Mouse (Mus musculus) C2C12 (cell line): ENCODE results near the gene Tap2. TPM values are rescaled to one million over a fixed set of nuclear protein-coding genes. Genes with fewer than 3 reads are reported as not detected.

ENCODE experiments used
- H3K27me3 ChIP-seq: one replicate; pipeline ENCODE4 v1.6.1; 2011; ENCODE audit not compliant: control insufficient read depth, insufficient read depth, insufficient read length
- H3K36me3 ChIP-seq: one replicate; pipeline ENCODE4 v1.6.1; 2011; ENCODE audit not compliant: control insufficient read depth, insufficient read depth
- H3K4me3 ChIP-seq: one replicate; pipeline ENCODE4 v1.5.1; 2011; ENCODE audit warnings: mild to moderate bottlenecking, control low read depth; ENCODE audit not compliant: poor library complexity, insufficient read depth, severe bottlenecking
- H3K79me2 ChIP-seq: one replicate; pipeline ENCODE4 v1.6.1; 2011; ENCODE audit not compliant: control insufficient read depth, insufficient read depth
- H3K79me3 ChIP-seq: one replicate; pipeline ENCODE4 v1.6.1; 2011; ENCODE audit warnings: low read depth, control low read depth
- H3ac ChIP-seq: one replicate; pipeline ENCODE3; 2011; ENCODE audit warnings: low read depth; ENCODE audit not compliant: control insufficient read depth, insufficient read length
- CEBPB ChIP-seq: IDR thresholded peaks from one replicate; pipeline ENCODE4 v1.6.1; 2011; ENCODE audit warnings: low read depth, mild to moderate bottlenecking, control low read depth, moderate library complexity
- CTCF ChIP-seq: IDR thresholded peaks from one replicate; pipeline ENCODE4 v1.5.1; 2011; ENCODE audit not compliant: control insufficient read depth, insufficient read depth, insufficient read length
- FOSL1 ChIP-seq: IDR thresholded peaks from one replicate; pipeline ENCODE4 v1.8.0; 2011; ENCODE audit warnings: mild to moderate bottlenecking, low read length; ENCODE audit not compliant: poor library complexity, insufficient read depth, severe bottlenecking
- MAX ChIP-seq: IDR thresholded peaks from one replicate; pipeline ENCODE4 v1.6.1; 2011; ENCODE audit warnings: mild to moderate bottlenecking, control low read depth
- MYOD1 ChIP-seq: IDR thresholded peaks from one replicate; pipeline ENCODE4 v1.6.1; 2011; ENCODE audit warnings: low read depth; ENCODE audit not compliant: control insufficient read depth, insufficient read length
- MYOG ChIP-seq: IDR thresholded peaks from one replicate; pipeline ENCODE4 v1.6.1; 2011; ENCODE audit not compliant: control insufficient read depth, insufficient read length; ENCODE audit errors: extremely low read depth
- USF1 ChIP-seq: IDR thresholded peaks from one replicate; pipeline ENCODE4 v1.6.1; 2011; ENCODE audit warnings: low read depth, mild to moderate bottlenecking, control low read depth, moderate library complexity
- polyA plus RNA-seq: library from polyadenylated mRNA; unstranded; fragments of >200 nt; fragmentation: generic; extraction: Trizol; gene quantifications from one replicate; pipeline ENCODE4 v1.2.1, GENCODE M21; 2012; ENCODE audit warnings: missing spikeins

Gene Tap2
- polyA plus RNA-seq, 1 experiment: 0.47 TPM

DNA sequence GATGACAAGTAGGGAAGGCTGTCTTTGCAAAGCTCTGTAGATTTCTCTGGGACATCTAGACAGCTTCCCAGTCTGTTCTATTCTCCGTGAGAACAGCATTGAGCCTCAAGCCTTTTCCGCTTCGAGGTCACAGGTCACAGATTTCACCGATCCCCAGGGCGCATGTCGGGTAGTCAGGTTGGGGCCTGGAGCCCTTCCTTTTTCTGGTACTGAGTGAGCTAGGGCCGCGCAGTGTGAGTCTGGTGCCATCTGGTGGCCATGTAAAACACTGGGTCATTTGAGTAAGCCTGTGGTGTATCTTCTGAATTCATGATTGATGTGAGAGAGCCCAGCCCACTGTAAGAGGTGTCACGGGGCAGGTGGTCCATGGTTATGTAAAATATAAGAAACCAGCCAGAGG, 31.6 kb downstream of the Tap2 start:
- TF ChIP-seq MYOG: no peak
- peak; percentile 47 for TF ChIP-seq CTCF
- no peak for TF ChIP-seq MYOD1
- H3K4me3 ChIP-seq: no peak overlapping the region

DNA sequence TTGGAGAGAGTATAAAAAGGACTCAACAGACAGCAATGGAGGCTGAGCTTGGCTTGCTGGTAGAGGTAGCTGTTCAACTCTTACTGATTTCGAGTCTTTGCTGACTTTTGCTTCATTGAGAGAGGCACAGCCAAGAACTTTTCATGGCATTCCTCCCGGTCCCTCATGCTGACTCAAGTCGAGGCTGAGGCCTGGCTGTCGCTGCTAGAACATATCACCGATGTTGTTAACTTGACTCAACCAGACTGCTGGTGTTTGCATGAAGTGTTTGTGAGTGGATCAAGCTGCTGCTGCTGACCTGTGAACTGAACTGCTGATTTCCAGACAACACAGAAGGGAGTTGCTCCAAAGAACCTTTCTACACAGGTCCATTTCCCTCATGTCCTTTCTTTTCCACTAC, 33.4 kb downstream of the Tap2 start:
- no peak for TF ChIP-seq FOSL1
- TF ChIP-seq CTCF: no peak
- no peak for TF ChIP-seq MYOD1
- no peak for TF ChIP-seq USF1
- no peak for TF ChIP-seq MYOG
- no peak for TF ChIP-seq MAX
- no peak for TF ChIP-seq CEBPB
- H3K79me2 ChIP-seq: no peaks in the 10 kb centered on the region
- H3K27me3 ChIP-seq: peaks cover 6% of the 10 kb centered on the region
- H3ac ChIP-seq: no peak overlapping the region
- no peaks in the 10 kb centered on the region for H3K79me3 ChIP-seq
- no peaks in the 10 kb centered on the region for H3K36me3 ChIP-seq
- no peak overlapping the region for H3K4me3 ChIP-seq

More for the DNA sequence above, 31.6 kb downstream of the Tap2 start:
- peaks cover 4% of the 10 kb centered on the region for H3K27me3 ChIP-seq
- H3ac ChIP-seq: no peak overlapping the region
- H3K79me2 ChIP-seq: no peaks in the 10 kb centered on the region
- H3K79me3 ChIP-seq: no peaks in the 10 kb centered on the region
- H3K36me3 ChIP-seq: no peaks in the 10 kb centered on the region

DNA sequence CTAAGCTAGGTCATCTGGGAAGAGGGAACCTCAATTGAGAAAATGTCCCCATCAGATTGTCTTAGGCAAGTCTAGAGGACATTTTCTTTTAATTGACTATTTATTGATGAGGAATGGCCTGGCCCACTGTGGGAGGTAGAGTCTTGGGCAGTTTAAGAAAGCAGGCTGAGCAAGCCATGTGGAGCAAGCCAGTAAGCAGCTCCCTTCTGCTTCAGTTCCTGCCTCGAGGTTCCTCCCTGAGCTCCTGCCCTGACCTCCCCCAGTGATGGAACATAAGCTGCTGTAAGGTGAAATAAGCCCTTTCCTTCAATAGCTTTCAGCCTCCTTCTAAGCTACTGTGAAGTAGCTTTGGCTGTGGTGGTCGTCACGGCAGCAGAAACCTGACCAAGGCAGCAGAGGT, 34.4 kb downstream of the Tap2 start:
- TF ChIP-seq MAX (no peak), FOSL1 (no peak), CTCF (no peak), MYOG (no peak), USF1 (no peak), MYOD1 (no peak), CEBPB (no peak)
- Histone ChIP-seq H3K79me2 (no peaks in the 10 kb centered on the region), H3K4me3 (no peak overlapping the region)

DNA sequence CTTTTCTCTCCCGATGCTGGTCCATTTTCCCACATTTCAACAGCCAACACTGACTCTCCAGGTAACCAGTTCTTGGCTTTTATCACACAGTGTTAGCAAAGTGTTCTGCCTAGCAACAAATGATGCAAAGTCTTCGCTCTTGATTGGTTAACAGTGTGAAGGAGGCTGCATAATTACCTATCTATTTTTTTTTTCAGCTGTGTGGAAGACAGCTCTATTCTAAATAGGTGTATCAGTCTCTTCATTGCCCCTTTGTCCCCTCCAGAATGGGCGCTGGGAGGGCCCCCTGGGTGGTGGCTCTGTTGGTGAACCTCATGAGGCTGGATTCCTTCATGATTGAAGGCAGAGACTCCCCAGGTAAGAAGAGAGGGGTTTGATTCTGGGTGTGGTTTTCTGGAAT, 35.4 kb downstream of the Tap2 start, which contains the start of gene H2-Ob:
Gene H2-Ob (plus strand): TSS at position 198 of the 400 bp plus-strand sequence.
- no peak for TF ChIP-seq MYOD1
- no peak within 1 kb of the TSS for H3ac ChIP-seq
- no peaks in the 10 kb centered on the region for H3K36me3 ChIP-seq
- no peak within 1 kb of the TSS for H3K4me3 ChIP-seq
- H3K27me3 ChIP-seq: peaks cover 6% of the 10 kb centered on the region
- H3K79me2 ChIP-seq: no peaks in the 10 kb centered on the region
- H3K79me3 ChIP-seq: no peaks in the 10 kb centered on the region

More for the DNA sequence above, 34.4 kb downstream of the Tap2 start:
- H3ac ChIP-seq: no peak overlapping the region
- peaks cover 6% of the 10 kb centered on the region for H3K27me3 ChIP-seq
- no peaks in the 10 kb centered on the region for H3K79me3 ChIP-seq
- no peaks in the 10 kb centered on the region for H3K36me3 ChIP-seq

DNA sequence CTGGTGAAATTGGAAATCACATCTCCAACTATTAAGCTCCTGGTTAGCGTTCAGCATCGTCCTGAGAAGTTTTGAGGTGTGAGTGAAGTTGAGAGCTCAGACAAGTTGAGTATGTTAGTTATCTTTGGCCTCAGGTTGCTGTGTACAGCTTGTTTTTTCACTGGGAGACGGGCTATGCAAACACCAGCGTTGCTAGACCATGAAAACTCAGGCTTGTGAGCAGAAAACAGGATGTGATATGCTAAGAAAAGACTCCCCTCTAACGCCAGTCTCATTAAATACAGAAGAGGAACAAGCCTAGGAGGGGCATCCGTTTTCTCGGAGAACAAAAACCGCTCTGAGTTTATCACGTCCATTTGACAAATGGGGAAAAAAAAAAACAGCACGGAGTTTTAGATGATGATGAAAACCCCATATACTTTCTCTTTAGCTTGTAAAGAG, 36.3 kb downstream of the Tap2 start:
- Histone ChIP-seq H3ac (no peak overlapping the region), H3K36me3 (no peaks in the 10 kb centered on the region), H3K79me3 (no peaks in the 10 kb centered on the region), H3K27me3 (peaks cover 6% of the 10 kb centered on the region), H3K4me3 (no peak overlapping the region), H3K79me2 (no peaks in the 10 kb centered on the region)
- no peak for TF ChIP-seq USF1
- no peak for TF ChIP-seq MYOG

DNA sequence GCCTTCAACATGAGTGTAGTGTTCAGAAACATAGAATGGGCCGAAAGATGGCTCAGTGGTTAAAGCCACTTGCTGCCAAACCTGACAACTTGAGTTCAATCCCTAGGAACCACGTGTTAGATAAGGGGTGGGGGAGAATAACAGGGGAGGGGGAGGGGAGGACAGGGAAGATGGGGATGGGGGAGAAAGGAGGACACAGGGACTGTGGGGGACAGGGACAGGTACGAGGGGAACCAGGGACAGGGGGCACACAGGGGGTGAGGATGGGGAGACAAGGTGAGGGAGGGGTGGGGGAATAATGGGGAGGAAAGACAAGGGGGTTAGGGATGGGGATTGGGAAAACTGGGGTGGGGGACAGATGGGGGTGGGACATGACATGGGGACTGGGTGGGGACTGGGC, 37.0 kb downstream of the Tap2 start:
- H3K79me3 ChIP-seq: no peaks in the 10 kb centered on the region
- no peak for TF ChIP-seq CEBPB
- no peak for TF ChIP-seq FOSL1
- TF ChIP-seq USF1: no peak
- TF ChIP-seq MYOG: no peak
- TF ChIP-seq MYOD1: no peak
- no peak for TF ChIP-seq CTCF
- TF ChIP-seq MAX: no peak
- H3K4me3 ChIP-seq: no peak overlapping the region
- no peak overlapping the region for H3ac ChIP-seq
- no peaks in the 10 kb centered on the region for H3K36me3 ChIP-seq
- H3K79me2 ChIP-seq: no peaks in the 10 kb centered on the region
- peaks cover 6% of the 10 kb centered on the region for H3K27me3 ChIP-seq
